Mouse (Mus musculus): ENCODE measurements around the gene Zfp94. TPM values are rescaled to one million over a fixed set of nuclear protein-coding genes. Genes with fewer than 3 reads are reported as not detected.
"Not testable (repeated sequence)": the region's sequence is repeated elsewhere in the genome, so short reads cannot be mapped to it uniquely, and the experiment has no call there.

Gene Zfp94
- polyA plus RNA-seq, 1 experiment, result 7.4 TPM

DNA sequence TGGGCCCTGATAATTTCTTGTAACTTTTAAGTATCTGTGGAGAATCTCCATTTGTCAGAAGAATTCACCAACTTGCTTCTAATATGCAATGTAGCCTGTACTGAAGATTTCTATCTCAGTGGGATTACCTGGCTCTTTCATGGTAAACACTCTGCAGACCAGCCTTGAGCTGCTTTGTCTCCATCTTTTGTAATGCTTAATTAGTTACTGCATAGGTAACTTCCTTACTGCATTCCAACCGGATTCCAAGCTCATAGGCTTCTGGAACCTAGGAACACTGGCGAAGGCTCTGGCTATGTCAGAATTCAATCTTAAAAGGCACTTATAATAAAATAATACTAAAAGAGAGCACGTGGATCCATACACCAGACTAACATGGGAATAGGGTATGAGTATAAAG lies 37.7 kb downstream of the Zfp94 start:
- not testable (repeated sequence) for DNase-seq (ENCODE audit: low read depth)

DNA sequence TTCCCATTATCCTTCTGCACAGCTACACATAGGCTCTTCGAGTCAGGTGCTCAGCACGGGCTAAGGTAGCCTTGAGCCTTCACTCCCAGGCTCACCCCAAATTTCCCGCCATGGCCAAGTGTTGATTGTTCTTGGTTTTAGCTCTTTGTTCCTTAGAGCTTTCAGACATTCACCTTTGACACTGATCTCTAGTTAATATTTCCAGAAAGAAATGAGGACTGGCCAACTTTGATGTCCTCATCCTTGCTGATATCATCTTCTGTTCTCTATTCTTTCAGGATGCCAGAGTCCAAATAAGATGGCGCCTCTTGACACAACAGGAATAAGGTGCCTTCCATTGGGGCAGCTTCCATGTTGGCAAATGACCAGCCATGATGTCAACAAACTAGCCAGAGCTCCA lies 42.0 kb downstream of the Zfp94 start:
- DNase-seq (ENCODE audit: low read depth), result no peak

DNA sequence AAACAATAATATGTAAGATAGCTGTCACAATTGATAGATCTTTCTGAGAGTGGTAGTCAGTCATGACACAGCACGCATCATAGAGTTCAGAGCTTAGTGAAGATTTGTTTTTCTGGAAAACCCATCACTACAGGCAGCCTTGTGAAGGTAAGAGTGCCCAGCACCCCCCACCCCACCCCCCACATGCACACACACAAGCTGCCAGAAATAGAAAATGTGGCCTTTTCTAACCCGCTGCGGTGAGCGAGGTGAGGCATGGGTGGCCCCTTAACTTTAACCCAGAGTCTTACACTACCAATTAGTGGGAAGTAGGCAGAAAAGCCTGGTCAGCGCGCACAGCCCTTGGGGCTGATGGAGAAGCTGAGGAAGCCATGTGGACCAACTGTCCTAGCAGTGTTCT lies 45.3 kb downstream of the Zfp94 start:
- DNase-seq (ENCODE audit: low read depth), result no peak

DNA sequence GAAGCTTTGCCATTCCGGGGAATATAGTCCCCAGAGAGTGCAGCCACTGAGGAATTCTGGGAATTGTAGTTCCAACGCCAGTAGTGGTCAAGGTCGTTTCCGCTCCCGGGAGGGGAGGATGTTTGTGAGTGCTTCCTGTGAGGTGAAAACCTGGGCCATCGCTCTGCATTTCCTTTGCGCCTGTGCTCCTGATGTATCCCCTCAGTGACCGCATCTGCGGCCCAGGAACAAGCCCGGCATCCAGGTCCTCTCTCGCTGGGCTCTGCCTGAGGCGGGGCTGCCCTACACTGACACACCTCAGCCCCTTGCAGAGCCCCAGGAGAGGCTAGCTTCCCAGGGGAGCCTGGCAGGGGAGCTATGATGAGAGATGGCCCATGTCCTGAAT lies 46.2 kb downstream of the Zfp94 start, which contains the start of gene Zfp93:
Gene Zfp93 (plus strand): TSS at position 133 of the 385 bp plus-strand sequence.
- peak; percentile 38 for DNase-seq (ENCODE audit: low read depth)

DNA sequence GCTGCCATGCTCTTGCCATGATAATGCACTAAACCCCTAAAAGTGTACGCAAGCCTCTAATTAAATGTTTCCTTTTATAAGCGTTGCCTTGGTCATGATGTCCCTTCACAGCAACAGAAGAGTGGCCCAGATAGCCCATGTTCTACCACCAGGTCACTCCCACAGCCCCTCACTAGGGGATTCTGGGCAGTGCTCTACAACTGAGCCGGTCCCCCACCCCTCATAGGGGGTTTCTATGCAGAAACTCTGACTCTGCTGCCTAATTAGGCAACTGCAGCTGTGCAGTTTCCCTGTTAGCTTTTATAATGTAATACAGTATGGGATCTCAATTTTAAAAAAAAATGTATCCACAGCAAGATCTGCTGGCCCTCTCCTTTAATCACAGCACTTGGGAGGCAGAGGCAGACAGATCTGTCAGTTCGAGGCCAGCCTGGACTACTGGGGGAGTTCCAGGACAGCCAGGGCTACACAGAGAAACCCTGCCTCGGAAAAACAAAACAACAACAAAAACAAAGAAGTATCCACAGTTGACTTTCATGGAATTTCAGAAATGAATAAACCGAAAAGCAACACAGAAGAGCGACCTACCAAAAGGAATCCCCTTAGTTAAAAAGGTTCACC lies 46.7 kb downstream of the Zfp94 start:
- no peak for DNase-seq (ENCODE audit: low read depth)

DNA sequence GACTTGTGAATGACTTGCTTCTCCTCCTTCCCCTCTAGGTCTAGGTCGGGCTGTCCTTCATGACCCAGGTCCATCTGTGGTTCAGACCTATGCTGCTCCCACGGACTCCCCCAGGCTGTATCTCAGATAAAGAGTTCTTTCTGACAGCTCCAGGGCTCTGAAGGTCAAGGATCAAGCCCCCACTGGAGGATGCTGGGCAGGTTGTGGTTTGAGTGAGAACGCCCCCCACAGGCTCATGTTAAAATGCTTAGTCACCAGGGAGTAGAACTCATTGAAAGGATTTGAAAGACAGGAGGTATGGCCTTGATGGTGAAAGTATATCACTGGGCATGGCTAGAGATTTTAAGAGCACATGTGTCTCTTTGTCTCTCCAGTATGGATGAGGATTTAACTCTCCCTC lies 47.2 kb downstream of the Zfp94 start:
- DNase-seq (ENCODE audit: low read depth), result no peak

DNA sequence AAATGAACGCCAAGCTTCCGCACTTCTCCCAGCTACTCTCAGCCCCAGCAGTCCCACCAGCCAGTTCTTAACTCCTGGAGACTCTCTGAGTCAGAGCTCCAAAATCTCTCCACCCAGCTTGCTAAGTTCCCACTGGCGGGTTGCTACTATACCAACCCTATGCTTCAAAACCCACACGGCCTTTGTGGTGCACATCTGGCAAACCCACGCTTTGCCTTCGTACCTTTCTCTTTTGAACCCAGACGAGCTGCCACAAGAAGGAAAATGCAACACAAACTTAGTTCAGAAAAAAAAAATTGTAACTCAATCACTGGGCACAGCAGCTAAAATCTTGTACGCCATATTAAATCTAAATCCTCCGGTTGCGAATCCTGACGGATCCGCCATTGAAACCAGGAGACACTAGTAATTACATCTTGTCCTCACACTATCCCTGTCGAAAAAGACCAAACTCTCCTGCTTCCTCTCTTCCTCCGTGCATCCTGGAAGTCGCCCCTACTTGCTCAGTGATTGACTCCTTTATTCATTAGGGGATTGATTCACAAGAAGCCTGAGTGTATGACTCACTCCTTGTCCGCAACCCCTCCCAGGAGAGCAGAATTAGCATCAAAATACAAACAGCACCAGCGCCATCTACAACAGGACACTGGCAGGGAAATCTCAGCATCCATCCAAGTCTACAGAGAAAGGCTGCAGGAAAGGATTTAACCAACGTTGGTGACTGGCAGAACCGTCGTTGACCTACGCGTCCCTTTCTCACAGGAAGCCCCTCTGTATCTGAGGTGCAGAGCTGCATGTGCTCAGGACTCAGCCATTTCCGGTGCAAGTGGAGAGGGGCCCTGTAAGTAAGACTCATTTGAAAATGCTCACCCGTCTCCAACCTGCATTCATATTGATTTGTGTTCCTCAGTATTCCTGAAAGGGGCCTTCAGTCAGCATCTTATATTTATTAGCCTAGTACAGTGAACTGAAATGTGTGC lies 48.0 kb downstream of the Zfp94 start:
- DNase-seq (ENCODE audit: low read depth), result no peak

DNA sequence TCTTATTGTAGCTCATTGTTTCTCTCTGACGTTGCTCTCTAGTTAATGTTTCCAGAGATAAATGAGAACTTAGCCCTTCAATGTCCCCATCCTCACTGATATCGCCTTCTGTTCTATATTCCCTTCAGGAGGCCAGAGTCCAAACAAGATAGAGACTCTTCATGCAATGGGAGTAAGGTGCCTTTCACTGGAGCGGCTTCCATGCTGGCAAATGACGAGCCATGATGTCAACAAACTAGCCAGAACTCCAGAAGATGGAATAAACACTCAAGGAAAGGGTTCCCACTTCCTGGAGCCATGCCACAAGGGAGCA lies 56.5 kb downstream of the Zfp94 start:
- DNase-seq (ENCODE audit: low read depth), result no peak

DNA sequence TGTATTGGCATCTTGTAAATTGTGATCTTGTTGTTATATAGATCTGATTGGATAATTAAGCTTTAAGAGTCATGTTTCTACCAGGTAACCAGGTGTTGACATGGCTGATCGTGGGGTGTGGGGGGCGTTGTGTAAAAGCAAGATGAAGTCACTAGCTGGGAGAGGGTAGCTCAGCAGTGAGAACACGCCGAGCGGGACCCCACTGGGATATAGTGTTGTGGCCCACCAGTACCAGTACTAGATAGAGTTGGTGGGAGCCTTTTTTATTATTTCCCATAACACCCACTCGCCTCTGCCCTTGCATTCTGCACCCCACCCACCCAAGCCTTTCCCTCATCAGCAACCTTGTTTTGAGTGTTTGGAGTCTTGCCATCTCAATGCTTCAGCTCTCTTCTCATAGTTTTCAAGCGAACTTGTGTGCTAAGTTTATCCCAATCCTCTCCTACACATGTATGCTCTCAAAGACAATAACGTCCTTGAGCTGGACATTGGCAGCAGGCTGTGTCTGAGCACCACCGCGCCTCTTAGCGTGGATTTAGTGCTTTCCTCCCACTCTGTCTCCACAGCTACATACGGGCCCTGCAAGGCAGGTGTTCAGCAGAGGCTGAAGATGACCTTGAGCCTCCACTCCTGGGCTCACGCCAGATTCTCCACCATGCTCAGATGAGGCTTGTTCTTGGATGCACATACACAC lies 57.0 kb downstream of the Zfp94 start:
- no peak for DNase-seq (ENCODE audit: low read depth)

DNA sequence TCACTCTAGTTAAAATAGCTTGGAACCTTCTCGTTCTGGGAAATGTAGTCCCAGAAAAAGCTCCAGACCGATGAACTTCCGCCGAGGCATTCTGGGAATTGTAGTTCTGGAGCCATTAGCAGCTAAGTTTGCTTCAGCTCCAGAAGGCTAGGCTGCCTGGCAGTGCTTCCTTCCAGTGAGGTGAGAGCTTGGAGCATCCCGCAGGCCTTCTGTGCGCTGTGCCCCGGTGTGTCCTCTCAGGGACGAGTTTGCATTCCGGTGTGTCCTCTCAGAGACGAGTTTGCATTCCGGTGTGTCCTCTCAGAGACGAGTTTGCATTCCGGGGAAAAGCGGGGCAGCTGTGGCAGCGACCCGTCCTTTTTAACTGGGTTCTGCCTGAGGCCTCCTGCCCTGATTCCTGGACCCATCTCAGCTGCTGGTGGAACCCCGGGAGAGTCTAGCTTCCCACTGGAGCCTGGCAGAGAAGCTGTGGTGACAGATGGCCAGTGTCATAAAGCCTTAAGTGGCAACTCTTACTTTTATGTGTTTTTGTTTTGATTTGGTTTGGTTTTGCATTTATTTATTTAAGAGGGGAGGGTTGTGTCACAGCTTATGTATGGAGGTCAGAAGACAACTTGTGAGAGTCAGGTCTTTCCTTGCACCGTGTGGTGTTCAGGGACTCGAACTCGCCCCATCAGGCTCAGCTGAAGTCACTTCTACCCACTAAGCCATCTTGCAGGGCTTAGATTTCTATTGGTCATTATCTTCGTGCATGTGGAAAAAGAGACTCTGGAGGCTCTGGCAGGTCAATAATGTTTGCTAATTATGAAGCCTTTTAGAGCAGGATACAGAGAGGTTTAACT lies 61.6 kb downstream of the Zfp94 start, which contains the start of gene Zfp108:
Gene Zfp108 (plus strand): TSS at position 162 of the 842 bp plus-strand sequence.
- DNase-seq (ENCODE audit: low read depth), result peak; percentile 56

DNA sequence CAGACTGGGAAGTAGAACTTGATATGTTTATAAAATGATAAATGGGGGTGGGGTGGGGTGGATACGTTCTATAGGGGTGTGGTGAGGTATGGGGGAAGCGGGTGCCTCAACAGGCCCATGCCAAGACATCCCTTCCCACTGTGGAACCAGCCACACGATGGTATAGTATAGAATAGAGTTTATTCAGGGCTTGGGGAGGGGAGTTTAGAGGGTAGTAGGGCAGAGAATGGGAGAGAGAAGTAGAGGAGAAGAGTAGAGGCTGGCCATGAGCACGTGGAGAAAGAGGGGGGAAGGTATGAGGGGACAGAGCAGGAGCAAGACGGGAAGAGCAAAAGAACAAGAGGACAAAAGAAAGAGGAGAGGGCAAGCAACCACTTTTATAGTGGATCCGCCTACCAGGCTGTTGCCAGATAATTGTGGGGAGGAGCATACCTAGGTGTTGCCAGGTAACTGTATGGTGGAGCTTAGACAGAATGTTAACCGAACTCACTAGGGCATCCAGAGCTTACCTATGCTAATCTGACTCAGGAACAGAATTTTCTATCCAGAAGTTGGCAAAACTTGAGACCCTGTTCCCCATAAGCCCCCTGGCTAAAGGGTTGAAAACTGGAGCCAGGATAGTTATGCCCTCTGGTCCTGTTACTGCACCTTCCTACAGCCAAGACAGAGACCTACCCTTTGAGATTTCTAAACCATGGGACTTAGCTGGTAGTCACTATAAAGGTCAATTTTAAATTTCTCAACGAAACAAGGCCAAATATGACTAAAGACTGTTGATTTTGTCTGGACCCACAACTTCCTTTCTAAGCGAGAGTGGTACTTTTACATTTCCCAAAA lies 62.5 kb downstream of the Zfp94 start:
- no peak for DNase-seq (ENCODE audit: low read depth)

Other genes with a start within 250 kb of the Zfp94 start
- gene Zfp180, start 234.7 kb downstream of the Zfp94 start, polyA plus RNA-seq (2012; rRNA removed), result 13.1 and 14.2 TPM in 2 replicates
- 2.6 TPM in 2 replicates for gene Zfp112, start 204.4 kb downstream of the Zfp94 start, polyA plus RNA-seq (2012; rRNA removed)
- 6.0 and 6.7 TPM in 2 replicates for gene Zfp235, start 182.5 kb downstream of the Zfp94 start, polyA plus RNA-seq (2012; rRNA removed)
- 0.18 and 0.27 TPM in 2 replicates for gene Zfp114, start 141.6 kb downstream of the Zfp94 start, polyA plus RNA-seq (2012; rRNA removed)
- gene Zfp111, start 105.2 kb downstream of the Zfp94 start, polyA plus RNA-seq (2012; rRNA removed), result 3.0 and 3.6 TPM in 2 replicates
- gene Zfp109, start 79.1 kb downstream of the Zfp94 start, polyA plus RNA-seq (2012; rRNA removed), result 1.6 TPM in 2 replicates
- gene Zfp108, start 61.9 kb downstream of the Zfp94 start, polyA plus RNA-seq (2012; rRNA removed), result 1.8 and 1.9 TPM in 2 replicates
- gene Zfp93, start 46.2 kb downstream of the Zfp94 start, polyA plus RNA-seq (2012; rRNA removed), result 2.4 and 3.2 TPM in 2 replicates
- gene Zfp61, start 15.4 kb downstream of the Zfp94 start, polyA plus RNA-seq (2012; rRNA removed), result 9.0 and 9.8 TPM in 2 replicates
- 1.5 and 8.3 TPM in 2 replicates for gene Tescl, start 17.3 kb upstream of the Zfp94 start, polyA plus RNA-seq (2012; rRNA removed)
- 0.04 TPM in 1 of 2 replicates, not detected in the other for gene Lypd5, start 32.5 kb upstream of the Zfp94 start, polyA plus RNA-seq (2012; rRNA removed)
- 7.3 and 10.2 TPM in 2 replicates for gene Kcnn4, start 53.6 kb upstream of the Zfp94 start, polyA plus RNA-seq (2012; rRNA removed)
- gene Smg9, start 83.0 kb upstream of the Zfp94 start, polyA plus RNA-seq (2012; rRNA removed), result 51.5 and 58.6 TPM in 2 replicates
- gene Irgc1, start 135.6 kb upstream of the Zfp94 start, polyA plus RNA-seq (2012; rRNA removed), result 7.9 and 10.0 TPM in 2 replicates
- 7.1 and 11.3 TPM in 2 replicates for gene Plaur, start 145.8 kb upstream of the Zfp94 start, polyA plus RNA-seq (2012; rRNA removed)
- gene Cadm4, start 165.4 kb upstream of the Zfp94 start, polyA plus RNA-seq (2012; rRNA removed), result 3.0 and 5.7 TPM in 2 replicates
- gene Zfp428, start 190.3 kb upstream of the Zfp94 start, polyA plus RNA-seq (2012; rRNA removed), result 5.2 and 6.6 TPM in 2 replicates
- 0.35 and 0.72 TPM in 2 replicates for gene AC161166.1, start 195.8 kb upstream of the Zfp94 start, polyA plus RNA-seq (2012; rRNA removed)
- 16.0 TPM in 2 replicates for gene Irgq, start 214.0 kb upstream of the Zfp94 start, polyA plus RNA-seq (2012; rRNA removed)
- gene Pinlyp, start 229.5 kb upstream of the Zfp94 start, polyA plus RNA-seq (2012; rRNA removed), result 0.32 and 0.41 TPM in 2 replicates
- 39.2 and 43.6 TPM in 2 replicates for gene Xrcc1, start 229.6 kb upstream of the Zfp94 start, polyA plus RNA-seq (2012; rRNA removed)

All from gonadal fat pad, adult 2 months (tissue).